Mouse (Mus musculus) left cerebral cortex, adult 6 months (tissue): ENCODE measurements around the gene Cul7. TPM values are rescaled to one million over a fixed set of nuclear protein-coding genes. Genes with fewer than 3 reads are reported as not detected.

Source experiments
- long read RNA-seq, 2 experiments: library from polyadenylated mRNA; unstranded; transcript quantifications; one replicate each; pipeline ENCODE4 v2.0.0; 2019 to 2020
- polyA plus RNA-seq: library from polyadenylated mRNA; unstranded; fragments of <200 nt; fragmentation: Nextera tagmentation; gene quantifications from 2 replicates; pipeline ENCODE4 v1.2.3, GENCODE M21; 2021

Cul7 gene
- polyA plus RNA-seq: 3.2 and 3.5 TPM in 2 replicates
- long read RNA-seq, experiment 1, partial matches to known transcripts: 3 of 4 reads
- long read RNA-seq, experiment 1, other reads (novel, unspliced or antisense): 1 of 4 reads
- long read RNA-seq, experiment 2, partial matches to known transcripts: 4 of 4 reads
- long read RNA-seq, experiment 2, other reads (novel, unspliced or antisense): 0 of 4 reads

GRCm38 (mm10) chr17:46650232-46651031 lies at the start of gene Cul7:
Gene Cul7 (plus strand): TSS chr17:46650337.

GRCm38 (mm10) chr17:46628791-46629684 lies 21.1 kb upstream of the Cul7 start, which contains the start of gene Ptk7:
Gene Ptk7 (minus strand): TSS chr17:46629504.

DNA sequence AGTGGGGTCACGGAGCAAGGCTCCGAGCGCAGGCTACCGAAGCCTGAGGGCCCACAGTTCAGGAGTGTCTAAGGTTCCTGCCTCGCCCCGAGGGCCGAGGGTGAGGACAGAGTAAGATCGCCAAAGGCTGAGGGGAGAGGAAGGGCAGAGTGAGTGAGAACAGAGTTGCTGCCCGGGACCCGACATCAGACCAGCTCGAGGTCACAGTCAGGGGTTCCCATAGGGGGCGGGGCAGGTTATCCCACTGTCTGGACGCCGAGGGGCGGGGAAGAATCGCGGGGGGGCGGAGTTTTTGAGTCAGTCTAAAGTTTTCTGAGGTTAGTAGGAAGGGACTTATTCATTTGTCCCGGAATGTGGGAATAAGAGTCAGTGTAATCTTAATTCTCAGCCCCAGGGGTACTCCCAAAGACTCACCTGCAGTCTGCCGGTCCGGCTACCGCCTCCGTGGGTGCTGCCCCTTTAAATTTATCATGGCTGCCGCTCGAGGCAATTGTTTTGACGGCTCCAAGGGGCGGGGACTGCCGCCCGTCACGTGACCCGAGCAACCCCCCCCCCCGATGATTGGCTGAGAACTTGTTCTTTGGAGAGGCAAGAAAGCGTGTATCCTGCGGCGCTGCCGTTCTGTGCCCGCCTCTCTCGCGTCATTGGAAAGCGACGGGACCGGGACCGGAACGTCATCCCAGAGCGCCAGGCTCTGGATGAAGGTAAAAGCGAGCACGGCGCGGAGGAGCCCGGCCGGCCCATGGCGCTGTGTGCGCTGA lies 4.4 kb upstream of the Cul7 start, which contains the start of the genes Klc4 and Mrpl2:
TSS of gene Klc4 (minus strand) at position 462 of the 761 bp plus-strand sequence.
TSS of gene Mrpl2 (plus strand) at position 669 of the 761 bp plus-strand sequence.

DNA sequence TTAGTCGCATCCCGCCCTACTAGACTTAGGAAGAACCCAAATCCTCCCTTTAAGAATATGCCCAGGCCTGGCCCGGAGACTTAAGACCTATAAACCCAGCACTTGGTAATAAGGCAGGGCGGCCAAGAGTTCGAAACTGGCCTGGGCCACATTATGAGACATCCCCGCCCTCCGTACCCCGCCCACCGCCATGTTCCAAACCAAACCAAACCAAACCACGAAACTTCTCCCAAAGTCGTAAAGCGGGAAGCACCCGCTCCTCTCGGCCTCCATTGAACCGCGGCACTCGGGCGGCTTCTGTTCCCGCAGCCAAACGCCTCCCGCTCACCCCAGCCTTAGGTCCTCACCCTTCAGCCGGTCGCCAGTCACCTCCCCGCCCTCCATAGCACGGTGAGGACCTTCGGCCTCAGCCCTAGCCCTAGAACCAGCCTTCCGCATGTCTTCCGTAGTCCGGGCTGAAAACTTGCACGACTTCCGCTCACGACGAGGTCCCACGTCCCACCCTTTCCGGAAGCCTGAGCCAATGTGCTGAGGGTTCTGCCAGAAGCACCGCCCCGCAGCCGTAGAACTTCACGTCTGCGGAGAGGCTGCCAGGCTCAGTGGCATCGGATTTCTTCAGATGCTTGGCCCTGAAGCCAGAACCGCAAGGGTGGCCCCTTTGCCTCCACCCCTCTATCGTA lies 23.9 kb downstream of the Cul7 start, which contains the start of gene Rrp36:
TSS of gene Rrp36 (minus strand) at position 503 of the 680 bp plus-strand sequence.

DNA sequence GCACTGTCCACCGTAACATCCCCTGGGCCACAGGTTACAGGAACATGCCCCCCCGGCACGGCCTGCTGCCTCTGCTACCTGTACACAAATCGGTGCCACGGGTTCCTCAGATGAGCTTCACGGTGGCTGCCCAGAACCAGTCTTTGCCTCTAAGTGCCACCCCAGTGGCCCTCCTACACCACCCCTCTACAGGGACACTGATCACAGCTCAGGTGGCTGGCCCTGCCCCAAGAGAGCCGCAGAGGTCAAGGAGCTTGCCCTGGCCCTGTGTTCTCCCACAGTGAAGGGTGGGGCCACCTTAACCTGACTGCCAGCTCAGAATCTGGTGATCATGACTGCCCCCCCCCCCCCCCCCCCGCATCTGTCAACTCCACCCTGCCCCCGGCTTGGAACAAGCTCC lies 28.3 kb downstream of the Cul7 start, which contains the start of gene Mea1:
TSS of gene Mea1 (plus strand) at position 378 of the 400 bp plus-strand sequence.

DNA sequence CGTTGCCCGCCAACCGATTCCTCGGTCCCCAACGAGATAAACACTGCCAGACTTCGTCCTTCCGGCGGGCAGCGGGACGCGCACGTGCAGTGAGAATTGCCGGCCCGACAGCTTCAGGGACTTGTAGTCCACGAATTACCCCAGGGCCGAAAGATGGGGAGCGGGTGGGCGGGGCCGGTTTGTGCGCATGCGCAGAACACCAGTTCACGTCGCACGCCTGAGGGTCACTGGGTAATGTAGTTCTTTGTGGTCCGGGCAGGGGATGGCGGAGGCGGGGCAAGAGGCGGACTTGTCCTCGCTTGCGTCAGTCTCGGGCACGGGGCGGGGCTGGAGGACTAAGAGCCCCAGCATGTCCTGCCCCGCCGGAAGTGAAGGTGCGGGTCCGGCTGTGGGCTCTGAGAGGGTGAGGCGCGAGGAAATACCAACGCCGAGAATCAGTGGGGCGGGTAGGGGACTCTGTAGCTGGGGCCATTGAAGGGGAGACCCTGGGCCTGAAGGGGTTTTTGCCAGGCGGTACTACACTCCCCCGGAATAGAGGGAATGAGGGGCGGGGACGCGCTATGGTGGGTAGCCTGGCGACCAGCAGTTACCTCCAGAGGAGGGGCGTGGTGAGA lies 30.7 kb downstream of the Cul7 start, which contains the start of gene Klhdc3:
TSS of gene Klhdc3 (minus strand) at position 155 of the 614 bp plus-strand sequence.

DNA sequence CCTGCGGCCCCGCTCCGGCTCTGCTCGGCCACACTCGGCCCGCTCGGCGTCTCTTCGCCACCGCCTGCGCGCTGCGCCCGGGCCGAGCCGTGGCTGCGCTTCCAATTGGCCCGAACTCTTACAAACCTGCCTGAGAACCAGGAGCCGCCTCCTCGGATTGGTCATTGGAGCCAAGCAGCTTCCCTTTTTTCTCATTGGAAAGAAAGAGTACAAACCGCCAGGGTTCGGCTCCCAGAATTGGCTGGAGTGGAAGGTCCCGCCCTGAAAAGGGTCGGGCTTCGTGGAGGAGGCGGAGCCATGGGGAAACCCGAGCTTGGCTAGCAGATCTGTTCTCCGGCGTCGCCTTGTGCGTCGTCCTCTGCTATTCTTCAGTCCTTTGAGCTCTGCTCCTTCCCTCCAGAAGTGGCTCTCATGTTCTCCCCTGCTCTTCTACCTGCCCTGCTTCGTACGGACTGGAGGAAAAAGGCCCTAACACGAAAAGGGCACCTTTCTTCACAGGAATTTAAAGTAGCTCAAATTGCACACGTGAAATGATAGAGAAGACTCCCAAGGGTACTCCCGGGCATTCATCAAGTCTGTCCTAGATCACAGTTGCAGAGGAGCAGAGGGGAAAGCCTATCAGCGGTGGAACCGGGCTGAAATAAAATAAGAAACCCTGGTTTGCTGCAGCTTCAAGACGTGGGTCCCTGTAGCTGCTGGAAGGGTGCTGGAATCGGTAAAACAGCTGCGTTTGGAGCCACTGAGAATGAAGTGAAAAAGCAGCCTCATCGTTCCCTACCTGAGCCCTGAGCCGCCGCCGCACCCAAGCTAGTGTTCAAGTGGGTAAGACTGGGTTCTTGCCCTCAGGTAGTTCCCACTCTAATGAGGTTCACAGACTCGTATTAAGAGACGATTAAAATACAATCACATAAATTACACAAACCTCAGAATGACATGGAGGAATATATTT lies 55.0 kb downstream of the Cul7 start, which contains the start of gene Ppp2r5d:
TSS of gene Ppp2r5d (minus strand) at position 225 of the 949 bp plus-strand sequence.

DNA sequence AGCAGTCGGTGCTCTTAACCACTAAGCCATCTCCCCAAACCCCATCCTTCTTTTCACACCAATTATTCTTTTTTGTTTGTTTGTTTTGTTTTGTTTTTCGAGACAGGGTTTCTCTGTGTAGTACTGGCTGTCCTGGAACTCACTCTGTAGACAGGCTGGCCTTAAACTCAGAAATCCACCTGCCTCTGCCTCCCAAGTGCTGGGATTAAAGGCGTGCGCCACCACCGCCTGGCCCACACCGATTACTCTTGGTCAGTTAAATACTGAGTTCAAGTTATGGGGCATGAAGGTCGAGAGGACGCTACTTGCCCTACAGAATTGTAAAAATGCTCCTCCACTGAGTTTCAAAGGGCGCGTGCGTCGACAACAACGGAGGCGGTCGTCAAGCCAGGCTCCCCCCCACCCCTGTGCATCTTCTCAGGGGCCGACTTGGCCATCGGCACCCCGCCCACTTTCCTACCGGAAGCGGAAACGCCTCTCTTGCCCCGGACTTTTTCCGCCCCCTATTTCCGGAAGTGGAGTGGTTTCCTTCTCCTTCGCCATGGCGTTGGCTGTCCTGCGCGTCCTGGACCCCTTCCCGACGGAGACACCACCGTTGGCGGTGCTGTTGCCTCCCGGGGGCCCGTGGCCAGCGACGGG lies 60.9 kb downstream of the Cul7 start, which contains the start of gene Pex6:
TSS of gene Pex6 (plus strand) at position 505 of the 639 bp plus-strand sequence.

Other genes starting within 250 kb of the Cul7 start
- not detected in 2 replicates for gene Crip3, start 221.4 kb upstream of the Cul7 start, polyA plus RNA-seq
- gene Slc22a7, start 211.9 kb upstream of the Cul7 start, polyA plus RNA-seq: 0.23 TPM in 1 of 2 replicates, not detected in the other
- 4.9 and 7.3 TPM in 2 replicates for gene Ttbk1, start 162.7 kb upstream of the Cul7 start, polyA plus RNA-seq
- gene Dnph1, start 153.6 kb upstream of the Cul7 start, polyA plus RNA-seq: 7.9 and 10.1 TPM in 2 replicates
- 18.6 and 21.2 TPM in 2 replicates for gene Cul9, start 103.9 kb upstream of the Cul7 start, polyA plus RNA-seq
- 3.7 and 4.7 TPM in 2 replicates for gene Srf, start 94.2 kb upstream of the Cul7 start, polyA plus RNA-seq
- gene Ptk7, start 20.8 kb upstream of the Cul7 start, polyA plus RNA-seq: 2.2 and 2.3 TPM in 2 replicates
- gene Klc4, start 4.3 kb upstream of the Cul7 start, polyA plus RNA-seq: 12.7 and 13.1 TPM in 2 replicates
- gene Mrpl2, start 4.1 kb upstream of the Cul7 start, polyA plus RNA-seq: 73.6 and 117 TPM in 2 replicates
- 21.4 and 26.1 TPM in 2 replicates for gene Rrp36, start 24.0 kb downstream of the Cul7 start, polyA plus RNA-seq
- 258 and 283 TPM in 2 replicates for gene Mea1, start 28.5 kb downstream of the Cul7 start, polyA plus RNA-seq
- 213 and 224 TPM in 2 replicates for gene Klhdc3, start 30.6 kb downstream of the Cul7 start, polyA plus RNA-seq
- 35.7 and 47.7 TPM in 2 replicates for gene Ppp2r5d, start 54.8 kb downstream of the Cul7 start, polyA plus RNA-seq
- gene Pex6, start 61.1 kb downstream of the Cul7 start, polyA plus RNA-seq: 7.7 and 42.5 TPM in 2 replicates
- gene Gnmt, start 78.8 kb downstream of the Cul7 start, polyA plus RNA-seq: 0.16 TPM in 1 of 2 replicates, not detected in the other
- 88.3 and 104 TPM in 2 replicates for gene Cnpy3, start 101.9 kb downstream of the Cul7 start, polyA plus RNA-seq
- gene Ptcra, start 113.4 kb downstream of the Cul7 start, polyA plus RNA-seq: 0.89 and 1.1 TPM in 2 replicates
- gene 2310039H08Rik, start 122.3 kb downstream of the Cul7 start, polyA plus RNA-seq: 20.3 and 22.5 TPM in 2 replicates
- 30.9 and 44.3 TPM in 2 replicates for gene Rpl7l1, start 132.3 kb downstream of the Cul7 start, polyA plus RNA-seq
- 7.6 and 7.7 TPM in 2 replicates for gene Bicral, start 208.1 kb downstream of the Cul7 start, polyA plus RNA-seq
- gene Tbcc, start 240.3 kb downstream of the Cul7 start, polyA plus RNA-seq: 80.8 and 95.5 TPM in 2 replicates